Mouse (Mus musculus): ENCODE data around the gene Tmem170b.

Tmem170b gene

GRCm38 (mm10) chr13:41605099-41606010 lies at the start of gene Tmem170b:
TSS of gene Tmem170b (plus strand) at chr13:41605907.
- peak; percentile 96 for DNase-seq (ENCODE audit: low spot score)

GRCm38 (mm10) chr13:41561024-41561423 lies 44.7 kb upstream of the Tmem170b start:
- DNase-seq (ENCODE audit: low spot score): no peak

- DNase-seq (ENCODE audit: low spot score): no peak
Observed at GRCm38 (mm10) chr13:41568421-41568820, 37.3 kb upstream of the Tmem170b start.

- no peak for DNase-seq (ENCODE audit: low spot score)
Observed at GRCm38 (mm10) chr13:41568926-41569325, 36.8 kb upstream of the Tmem170b start.

GRCm38 (mm10) chr13:41569776-41570175 lies 35.9 kb upstream of the Tmem170b start:
- DNase-seq (ENCODE audit: low spot score): no peak

GRCm38 (mm10) chr13:41571368-41572350 lies 34.0 kb upstream of the Tmem170b start:
- DNase-seq (ENCODE audit: low spot score): peak; percentile 89

GRCm38 (mm10) chr13:41572351-41572735 lies 33.4 kb upstream of the Tmem170b start:
- DNase-seq (ENCODE audit: low spot score): no peak

- DNase-seq (ENCODE audit: low spot score): no peak
Observed at GRCm38 (mm10) chr13:41573126-41573846, 32.4 kb upstream of the Tmem170b start.

- DNase-seq (ENCODE audit: low spot score): no peak
Observed at GRCm38 (mm10) chr13:41581058-41581457, 24.6 kb upstream of the Tmem170b start.

- DNase-seq (ENCODE audit: low spot score): no peak
Observed at GRCm38 (mm10) chr13:41583666-41584357, 21.9 kb upstream of the Tmem170b start.

GRCm38 (mm10) chr13:41584358-41584680 lies 21.4 kb upstream of the Tmem170b start:
- DNase-seq (ENCODE audit: low spot score): no peak

GRCm38 (mm10) chr13:41584896-41585295 lies 20.8 kb upstream of the Tmem170b start:
- no peak for DNase-seq (ENCODE audit: low spot score)

GRCm38 (mm10) chr13:41596678-41597077 lies 9.0 kb upstream of the Tmem170b start:
- DNase-seq (ENCODE audit: low spot score): no peak

- DNase-seq (ENCODE audit: low spot score): no peak
Observed at GRCm38 (mm10) chr13:41599977-41600376, 5.7 kb upstream of the Tmem170b start.

GRCm38 (mm10) chr13:41601056-41601455 lies 4.7 kb upstream of the Tmem170b start:
- DNase-seq (ENCODE audit: low spot score): no peak

GRCm38 (mm10) chr13:41603921-41604466 lies 1.7 kb upstream of the Tmem170b start:
- no peak for DNase-seq (ENCODE audit: low spot score)

GRCm38 (mm10) chr13:41606081-41607000 lies 634 bp downstream of the Tmem170b start:
- no peak for DNase-seq (ENCODE audit: low spot score)

GRCm38 (mm10) chr13:41607589-41607988 lies 1.9 kb downstream of the Tmem170b start:
- DNase-seq (ENCODE audit: low spot score): no peak

GRCm38 (mm10) chr13:41608559-41608958 lies 2.9 kb downstream of the Tmem170b start:
- no peak for DNase-seq (ENCODE audit: low spot score)

GRCm38 (mm10) chr13:41611046-41611445 lies 5.3 kb downstream of the Tmem170b start:
- DNase-seq (ENCODE audit: low spot score): no peak

Data from left cerebral cortex, adult 11 months (tissue).